Mouse (Mus musculus): ENCODE data around the gene Cfap45. TPM values are rescaled to one million over a fixed set of nuclear protein-coding genes. Genes with fewer than 3 reads are reported as not detected.

Cfap45 gene
- polyA plus RNA-seq, 1 experiment from 2014 or later = 1.3 TPM

DNA sequence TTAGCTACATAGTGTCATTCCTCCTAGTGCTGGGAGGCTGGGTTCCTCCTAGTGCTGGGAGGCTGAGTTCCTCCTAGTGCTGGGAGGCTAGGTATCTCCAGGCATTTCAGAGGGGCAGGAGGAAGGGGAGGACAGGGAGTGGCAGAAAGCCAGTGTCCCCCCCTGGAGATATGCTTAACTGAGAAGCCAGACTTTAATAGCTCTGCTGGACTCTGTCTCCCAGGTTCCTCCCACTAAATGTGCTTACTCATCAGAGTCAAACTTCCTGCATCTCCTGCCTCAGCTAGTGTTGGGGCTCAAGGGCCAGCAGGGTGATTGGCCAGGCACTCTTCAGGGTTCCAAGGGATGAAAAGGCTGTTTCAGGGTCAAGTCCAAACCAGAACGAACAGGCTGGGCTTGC lies 5.2 kb upstream of the Cfap45 start:
- H3K27ac ChIP-seq (replicated peaks; ENCODE audit: low read depth, low read length) = no peak overlapping the region

DNA sequence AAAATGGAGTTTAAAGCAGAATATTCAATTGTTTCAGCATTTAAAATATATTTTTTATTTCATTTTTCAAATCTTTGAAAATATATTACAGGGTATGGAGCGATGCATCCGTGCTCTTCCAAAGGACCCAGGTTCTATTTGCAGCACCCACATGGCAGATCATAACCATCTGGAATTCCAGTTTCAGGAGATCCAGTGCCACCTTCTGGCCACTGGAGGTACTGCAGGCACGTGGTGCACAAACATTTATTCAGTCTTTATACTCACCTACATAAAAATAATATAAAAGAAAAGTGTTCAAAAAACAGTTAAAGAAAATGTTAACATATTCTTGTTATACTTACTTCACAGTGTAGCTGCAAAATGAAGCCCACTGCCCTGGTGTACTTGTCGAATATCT lies 2.6 kb upstream of the Cfap45 start:
- Histone ChIP-seq H3K27ac (replicated peaks; ENCODE audit: low read depth, low read length) (no peak overlapping the region), H3K9ac (ENCODE audit: low read length) (no peak overlapping the region), H3K4me2 (ENCODE audit: low read depth, severe bottlenecking) (no peak overlapping the region), H3K36me3 (ENCODE audit: control insufficient read depth, insufficient read depth, low read length) (no peaks in the 10 kb centered on the region), H3K27me3 (ENCODE audit: control insufficient read depth, insufficient read depth, low read length) (no peaks in the 10 kb centered on the region), H3K4me3 (ENCODE audit: low read depth, low read length) (no peak overlapping the region), H3K9me3 (ENCODE audit: control insufficient read depth, low read length) (no peaks in the 10 kb centered on the region), H3K4me1 (ENCODE audit: control insufficient read depth, insufficient read depth, low read length) (0 out of 2 replicates have a peak, but pooled peaks cover 2% of the 10 kb centered on the region)
- ATAC-seq (ENCODE audit: insufficient number of reproducible peaks, low FRiP score, low TSS enrichment, low read depth) = no peak
- WGBS = 81% methylated on average over 4 of the region's 4 CpGs
- no peak for DNase-seq (ENCODE audit: low spot score)

More for the DNA sequence above, 5.2 kb upstream of the Cfap45 start:
- ATAC-seq (ENCODE audit: insufficient number of reproducible peaks, low FRiP score, low TSS enrichment, low read depth) (no peak), DNase-seq (ENCODE audit: low spot score) (no peak)
- Histone ChIP-seq H3K9ac (ENCODE audit: low read length) (no peak overlapping the region), H3K27me3 (ENCODE audit: control insufficient read depth, insufficient read depth, low read length) (no peaks in the 10 kb centered on the region), H3K4me3 (ENCODE audit: low read depth, low read length) (no peak overlapping the region), H3K4me2 (ENCODE audit: low read depth, severe bottlenecking) (no peak overlapping the region), H3K36me3 (ENCODE audit: control insufficient read depth, insufficient read depth, low read length) (no peaks in the 10 kb centered on the region), H3K4me1 (ENCODE audit: control insufficient read depth, insufficient read depth, low read length) (0 out of 2 replicates have a peak, but pooled peaks cover 3% of the 10 kb centered on the region), H3K9me3 (ENCODE audit: control insufficient read depth, low read length) (no peaks in the 10 kb centered on the region)
- WGBS = 77% methylated on average over 1 of the region's 1 CpGs

DNA sequence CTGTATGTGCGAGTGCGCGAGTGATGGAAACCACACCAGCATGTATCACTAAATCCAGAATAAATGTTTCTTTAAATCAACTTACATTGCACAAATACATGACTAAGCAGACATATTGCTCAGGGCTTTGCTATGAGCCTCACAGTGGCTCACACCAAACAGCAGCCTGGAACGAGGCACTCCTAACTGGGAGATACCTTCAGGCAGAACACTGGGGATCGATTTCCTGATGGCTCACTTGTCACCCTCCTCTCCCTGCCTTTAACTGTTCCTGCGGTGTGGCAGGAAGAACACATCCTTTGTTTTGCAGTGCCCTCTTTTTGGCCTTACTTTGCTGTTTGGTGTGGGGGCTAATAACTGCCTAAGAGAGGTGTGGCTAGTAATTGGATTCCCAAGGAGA lies 957 bp upstream of the Cfap45 start:
- WGBS = 63% methylated on average over 6 of the region's 6 CpGs
- Histone ChIP-seq H3K9ac (ENCODE audit: low read length) (no peak overlapping the region), H3K36me3 (ENCODE audit: control insufficient read depth, insufficient read depth, low read length) (no peaks in the 10 kb centered on the region), H3K27ac (replicated peaks; ENCODE audit: low read depth, low read length) (no peak overlapping the region), H3K4me2 (ENCODE audit: low read depth, severe bottlenecking) (no peak overlapping the region), H3K4me3 (ENCODE audit: low read depth, low read length) (no peak overlapping the region), H3K4me1 (ENCODE audit: control insufficient read depth, insufficient read depth, low read length) (0 out of 2 replicates have a peak, but pooled peaks cover 2% of the 10 kb centered on the region), H3K27me3 (ENCODE audit: control insufficient read depth, insufficient read depth, low read length) (no peaks in the 10 kb centered on the region), H3K9me3 (ENCODE audit: control insufficient read depth, low read length) (no peaks in the 10 kb centered on the region)
- ATAC-seq (ENCODE audit: insufficient number of reproducible peaks, low FRiP score, low TSS enrichment, low read depth) = no peak
- DNase-seq (ENCODE audit: low spot score) = no peak

GRCm38 (mm10) chr1:172522524-172522923 lies 1.9 kb downstream of the Cfap45 start:
- ATAC-seq (ENCODE audit: insufficient number of reproducible peaks, low FRiP score, low TSS enrichment, low read depth) (no peak), DNase-seq (ENCODE audit: low spot score) (no peak)
- Histone ChIP-seq H3K36me3 (ENCODE audit: control insufficient read depth, insufficient read depth, low read length) (no peaks in the 10 kb centered on the region), H3K4me3 (ENCODE audit: low read depth, low read length) (no peak overlapping the region), H3K27me3 (ENCODE audit: control insufficient read depth, insufficient read depth, low read length) (no peaks in the 10 kb centered on the region), H3K4me2 (ENCODE audit: low read depth, severe bottlenecking) (no peak overlapping the region), H3K4me1 (ENCODE audit: control insufficient read depth, insufficient read depth, low read length) (0 out of 2 replicates have a peak, but pooled peaks cover 2% of the 10 kb centered on the region), H3K9me3 (ENCODE audit: control insufficient read depth, low read length) (no peaks in the 10 kb centered on the region), H3K9ac (ENCODE audit: low read length) (no peak overlapping the region), H3K27ac (replicated peaks; ENCODE audit: low read depth, low read length) (no peak overlapping the region)
- WGBS = 70% methylated on average over 7 of the region's 7 CpGs

GRCm38 (mm10) chr1:172523699-172524101 lies 3.1 kb downstream of the Cfap45 start:
- no peak overlapping the region for H3K4me3 ChIP-seq (ENCODE audit: low read depth, low read length)
- DNase-seq (ENCODE audit: low spot score) (no peak), ATAC-seq (ENCODE audit: insufficient number of reproducible peaks, low FRiP score, low TSS enrichment, low read depth) (no peak)
- no peak overlapping the region for H3K4me2 ChIP-seq (ENCODE audit: low read depth, severe bottlenecking)
- no peak overlapping the region for H3K9ac ChIP-seq (ENCODE audit: low read length)
- 75% methylated on average over 12 of the region's 12 CpGs for whole genome bisulfite sequencing
- H3K36me3 ChIP-seq (ENCODE audit: control insufficient read depth, insufficient read depth, low read length) = no peaks in the 10 kb centered on the region
- H3K4me1 ChIP-seq (ENCODE audit: control insufficient read depth, insufficient read depth, low read length) = 0 out of 2 replicates have a peak, but pooled peaks cover 2% of the 10 kb centered on the region
- no peaks in the 10 kb centered on the region for H3K9me3 ChIP-seq (ENCODE audit: control insufficient read depth, low read length)
- H3K27me3 ChIP-seq (ENCODE audit: control insufficient read depth, insufficient read depth, low read length) = no peaks in the 10 kb centered on the region
- H3K27ac ChIP-seq (replicated peaks; ENCODE audit: low read depth, low read length) = no peak overlapping the region

DNA sequence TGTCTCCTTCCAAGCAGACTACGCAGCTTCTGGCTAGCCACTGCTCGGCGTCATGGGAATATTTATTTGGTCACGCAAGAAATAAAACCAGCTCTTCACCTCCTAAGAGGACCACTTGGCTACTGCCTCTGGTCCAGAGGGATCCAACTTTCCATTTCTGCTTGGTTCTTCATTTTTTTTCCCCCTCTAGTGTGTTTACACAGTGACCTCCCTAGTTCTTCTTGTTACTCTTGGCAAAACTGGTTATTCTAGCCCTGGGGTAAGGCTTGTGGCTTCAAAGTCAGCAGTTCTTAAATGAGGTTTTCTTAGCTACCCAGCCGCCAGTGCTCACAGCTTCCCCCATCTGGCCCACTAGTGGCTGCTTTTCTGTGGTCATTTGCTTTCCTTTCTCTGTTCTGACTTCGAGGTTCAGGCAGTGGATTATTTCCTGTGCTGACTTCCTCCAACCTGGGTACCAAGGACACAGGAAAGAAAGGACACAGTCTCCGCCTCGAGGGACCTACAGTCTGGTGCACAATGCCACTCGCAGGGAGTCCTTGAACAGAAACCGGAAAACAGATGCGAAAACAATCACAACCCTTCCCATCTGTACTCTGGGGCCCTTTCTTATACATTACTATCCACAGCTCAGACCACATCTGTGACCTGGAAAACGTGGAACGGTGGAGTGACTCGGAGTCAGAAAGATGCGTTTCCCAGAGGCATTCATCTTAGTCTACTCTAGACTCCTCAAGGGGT lies 4.6 kb downstream of the Cfap45 start:
- H3K9me3 ChIP-seq (ENCODE audit: control insufficient read depth, low read length) = no peaks in the 10 kb centered on the region
- no peaks in the 10 kb centered on the region for H3K36me3 ChIP-seq (ENCODE audit: control insufficient read depth, insufficient read depth, low read length)
- WGBS = 48% methylated on average over 15 of the region's 15 CpGs
- no peak overlapping the region; the same call in 1 of the 2 replicates for H3K27ac ChIP-seq (replicated peaks; ENCODE audit: low read depth, low read length)
- no peak overlapping the region for H3K4me3 ChIP-seq (ENCODE audit: low read depth, low read length)
- ATAC-seq (ENCODE audit: insufficient number of reproducible peaks, low FRiP score, low TSS enrichment, low read depth) = no peak
- H3K27me3 ChIP-seq (ENCODE audit: control insufficient read depth, insufficient read depth, low read length) = no peaks in the 10 kb centered on the region
- no peak overlapping the region for H3K4me2 ChIP-seq (ENCODE audit: low read depth, severe bottlenecking)
- DNase-seq (ENCODE audit: low spot score) = peak; percentile 53
- peaks cover 2% of the 10 kb centered on the region; the same call in 1 of the 2 replicates for H3K4me1 ChIP-seq (ENCODE audit: control insufficient read depth, insufficient read depth, low read length)
- no peak overlapping the region for H3K9ac ChIP-seq (ENCODE audit: low read length)

- DNase-seq (ENCODE audit: low spot score) (no peak), ATAC-seq (ENCODE audit: insufficient number of reproducible peaks, low FRiP score, low TSS enrichment, low read depth) (no peak)
- 68% methylated on average over 7 of the region's 7 CpGs for WGBS
- Histone ChIP-seq H3K9me3 (ENCODE audit: control insufficient read depth, low read length) (no peaks in the 10 kb centered on the region), H3K4me3 (ENCODE audit: low read depth, low read length) (no peak overlapping the region), H3K27ac (replicated peaks; ENCODE audit: low read depth, low read length) (no peak overlapping the region), H3K27me3 (ENCODE audit: control insufficient read depth, insufficient read depth, low read length) (no peaks in the 10 kb centered on the region), H3K9ac (ENCODE audit: low read length) (no peak overlapping the region), H3K4me1 (ENCODE audit: control insufficient read depth, insufficient read depth, low read length) (peaks cover 7% of the 10 kb centered on the region), H3K4me2 (ENCODE audit: low read depth, severe bottlenecking) (no peak overlapping the region), H3K36me3 (ENCODE audit: control insufficient read depth, insufficient read depth, low read length) (no peaks in the 10 kb centered on the region)
These were observed 5.4 kb downstream of the Cfap45 start for GRCm38 (mm10) chr1:172525971-172526370.

- H3K36me3 ChIP-seq (ENCODE audit: control insufficient read depth, insufficient read depth, low read length) = no peaks in the 10 kb centered on the region
- no peak overlapping the region for H3K9ac ChIP-seq (ENCODE audit: low read length)
- H3K27me3 ChIP-seq (ENCODE audit: control insufficient read depth, insufficient read depth, low read length) = no peaks in the 10 kb centered on the region
- H3K4me2 ChIP-seq (ENCODE audit: low read depth, severe bottlenecking) = no peak overlapping the region
- peaks cover 11% of the 10 kb centered on the region for H3K4me1 ChIP-seq (ENCODE audit: control insufficient read depth, insufficient read depth, low read length)
- no peak overlapping the region for H3K4me3 ChIP-seq (ENCODE audit: low read depth, low read length)
- no peaks in the 10 kb centered on the region for H3K9me3 ChIP-seq (ENCODE audit: control insufficient read depth, low read length)
- no peak overlapping the region for H3K27ac ChIP-seq (replicated peaks; ENCODE audit: low read depth, low read length)
- no peak for DNase-seq (ENCODE audit: low spot score)
- WGBS = 75% methylated on average over 23 of the region's 23 CpGs
- ATAC-seq (ENCODE audit: insufficient number of reproducible peaks, low FRiP score, low TSS enrichment, low read depth) = no peak
These were observed 5.9 kb downstream of the Cfap45 start for GRCm38 (mm10) chr1:172526380-172527081.

All from limb, embryonic 11.5 days (tissue).